Mouse (Mus musculus) kidney, postnatal 0 days (tissue): Measurements from ENCODE around the gene Gpd1. TPM values are rescaled to one million over a fixed set of nuclear protein-coding genes. Genes with fewer than 3 reads are reported as not detected.
A peak's percentile ranks its signal among the peaks of the same experiment; 100 is the strongest.

Experiments used
- ATAC-seq: fragments of 200-750 bp; cut with Nextera tagmentation; replicated peaks from 2 replicates; pipeline ENCODE4 v1.8.0; 2017; ENCODE audit warnings: low read depth, moderate number of reproducible peaks, moderate TSS enrichment, moderate library complexity; ENCODE audit not compliant: low FRiP score
- DNase-seq: peaks from one replicate; pipeline ENCODE4 v3.0.0-alpha.2; 2016; ENCODE audit warnings: low spot score
- H3K27ac ChIP-seq: fragments of 300-500 bp; sonication (generic); 2 replicates; pipeline ENCODE4 v1.5.1; 2014; ENCODE audit warnings: mild to moderate bottlenecking
- H3K27me3 ChIP-seq: fragments of 300-500 bp; sonication (generic); 2 replicates; pipeline ENCODE4 v1.6.1; 2014; ENCODE audit warnings: low read length, mixed read lengths; ENCODE audit not compliant: insufficient read depth
- H3K36me3 ChIP-seq: fragments of 300-500 bp; sonication (generic); 2 replicates; pipeline ENCODE4 v1.6.1; 2014; ENCODE audit warnings: low read length, mixed read lengths; ENCODE audit not compliant: insufficient read depth
- H3K4me1 ChIP-seq: fragments of 300-500 bp; sonication (generic); replicated peaks from 2 replicates; pipeline ENCODE4 v1.6.1; 2014; ENCODE audit warnings: antibody characterized with exemption, low read length, mixed read lengths; ENCODE audit not compliant: insufficient read depth
- H3K4me2 ChIP-seq: fragments of 300-500 bp; sonication (generic); 2 replicates; pipeline ENCODE4 v1.6.1; 2014; ENCODE audit warnings: mild to moderate bottlenecking, low read length, moderate library complexity, mixed read lengths
- H3K4me3 ChIP-seq: fragments of 300-500 bp; sonication (generic); replicated peaks from 2 replicates; pipeline ENCODE4 v1.5.1; 2014; ENCODE audit warnings: low read depth, low read length
- H3K9ac ChIP-seq: fragments of 300-500 bp; sonication (generic); 2 replicates; pipeline ENCODE4 v1.6.1; 2014; ENCODE audit warnings: low read depth, low read length
- H3K9me3 ChIP-seq: fragments of 300-500 bp; sonication (generic); replicated peaks from 2 replicates; pipeline ENCODE4 v1.6.1; 2016; ENCODE audit warnings: low read length, inconsistent platforms, mixed read lengths
- CTCF ChIP-seq: IDR thresholded peaks from 2 replicates; pipeline ENCODE4 v1.5.1; 2016; ENCODE audit warnings: antibody characterized with exemption, low read depth, mild to moderate bottlenecking, moderate library complexity
- WGBS: fragments of 180-500 bp; shearing (Covaris S2); extraction: QIAGEN DNeasy Blood & Tissue Kit; methylation state at CpG from one replicate; pipeline ENCODE4 v1.1.7; 2014; 5-methylcytosine and 5-hydroxymethylcytosine counted together
- polyA plus RNA-seq: library from polyadenylated mRNA; unstranded; fragments of >200 nt; fragmentation: Nextera tagmentation; extraction: Ambion mirVana; gene quantifications from 2 replicates; pipeline ENCODE4 v1.2.1, GENCODE M21; 2015

The Gpd1 gene
- polyA plus RNA-seq, 1 experiment from 2014 or later, result 46.1 TPM

DNA sequence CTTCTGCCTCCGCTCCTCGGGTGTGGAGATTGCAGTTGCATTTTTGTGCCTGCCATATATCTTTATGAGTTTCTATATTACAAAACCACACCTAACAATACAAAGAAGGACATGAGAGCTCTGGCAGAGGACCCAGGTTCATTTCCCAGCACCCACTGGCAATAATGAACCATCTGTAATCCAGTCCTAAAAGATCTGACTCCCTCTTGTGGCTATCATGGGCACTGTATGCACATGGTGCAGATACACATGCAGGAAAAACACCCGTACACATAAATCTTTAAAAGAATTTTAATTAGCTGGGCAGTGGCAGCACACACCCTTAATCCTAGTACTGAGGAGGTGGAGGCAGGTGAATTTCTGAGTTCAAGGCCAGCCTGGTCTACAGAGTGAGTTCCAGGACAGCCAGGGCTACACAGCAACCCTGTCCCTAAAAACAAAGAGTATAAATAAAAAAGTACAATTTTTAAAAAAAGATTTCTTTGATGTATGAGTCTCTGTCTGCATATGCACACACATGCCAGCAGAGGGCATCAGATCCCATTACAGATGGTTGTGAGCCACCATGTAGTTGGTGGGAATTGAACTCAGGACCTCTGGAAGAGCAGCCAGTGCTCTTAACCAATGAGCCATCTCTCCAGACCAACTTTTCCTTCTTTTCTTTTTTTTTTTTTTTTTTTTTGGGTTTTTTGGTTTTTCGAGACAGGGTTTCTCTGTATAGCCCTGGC lies 11.9 kb downstream of the Gpd1 start:
- Histone ChIP-seq H3K4me1 (peaks cover 7% of the 10 kb centered on the region), H3K27me3 (no peaks in the 10 kb centered on the region), H3K4me2 (no peak overlapping the region), H3K9ac (no peak overlapping the region), H3K27ac (no peak overlapping the region), H3K4me3 (no peak overlapping the region), H3K36me3 (peaks cover 11% of the 10 kb centered on the region; the same call in 1 of the 2 replicates), H3K9me3 (no peaks in the 10 kb centered on the region)
- DNase-seq (no peak), ATAC-seq (no peak)
- peak; percentile 51 for TF ChIP-seq CTCF
- WGBS, result 94% methylated on average over 3 of the region's 4 CpGs

DNA sequence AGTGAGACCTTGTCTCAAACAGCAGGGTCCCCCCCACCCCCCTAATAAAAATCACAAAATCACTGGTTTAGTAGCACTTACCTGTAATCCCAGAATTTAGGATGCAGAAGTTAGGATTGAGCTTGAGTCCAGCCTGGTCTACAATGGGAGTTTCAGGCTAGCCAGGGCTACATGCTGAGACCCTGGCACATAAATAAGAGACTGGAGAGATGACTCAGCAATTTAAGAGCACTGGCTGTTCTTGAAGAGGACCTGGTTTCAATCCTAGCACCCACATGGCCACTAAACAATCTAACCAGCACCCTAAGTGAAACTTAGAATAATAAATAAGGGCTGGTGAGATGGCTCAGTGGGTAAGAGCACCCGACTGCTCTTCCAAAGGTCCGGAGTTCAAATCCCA lies 13.9 kb downstream of the Gpd1 start:
- H3K4me2 ChIP-seq, result no peak overlapping the region
- DNase-seq (no peak), ATAC-seq (no peak)
- peaks cover 22% of the 10 kb centered on the region; the same call in 1 of the 2 replicates for H3K36me3 ChIP-seq
- no peaks in the 10 kb centered on the region for H3K27me3 ChIP-seq
- 85% methylated on average over 2 of the region's 2 CpGs for WGBS
- no peak overlapping the region for H3K9ac ChIP-seq
- H3K4me1 ChIP-seq, result no peaks in the 10 kb centered on the region
- H3K4me3 ChIP-seq, result no peak overlapping the region
- H3K9me3 ChIP-seq, result no peaks in the 10 kb centered on the region
- TF ChIP-seq CTCF, result no peak
- no peak overlapping the region for H3K27ac ChIP-seq

DNA sequence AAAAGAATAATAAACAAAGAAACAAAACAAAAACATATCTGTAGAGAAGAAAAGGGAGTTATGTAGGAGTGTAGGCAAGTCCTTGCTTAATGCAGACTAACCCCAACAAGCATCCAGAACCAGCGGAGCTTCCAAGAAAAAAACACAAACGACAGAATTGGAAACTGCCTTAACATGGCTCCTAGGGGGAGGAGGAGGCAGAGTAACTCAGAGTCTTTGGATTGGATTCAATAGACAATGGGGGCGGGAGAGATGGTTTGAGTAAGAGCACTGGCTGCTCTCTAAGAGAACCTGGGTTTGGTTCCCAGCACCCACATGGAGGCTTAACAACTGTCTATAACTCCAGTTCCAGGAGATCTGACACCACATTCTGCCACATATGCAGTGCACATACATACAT lies 14.4 kb downstream of the Gpd1 start:
- TF ChIP-seq CTCF, result no peak
- no peaks in the 10 kb centered on the region for H3K9me3 ChIP-seq
- no peak overlapping the region for H3K4me2 ChIP-seq
- no peak overlapping the region for H3K4me3 ChIP-seq
- ATAC-seq (no peak), DNase-seq (no peak)
- H3K4me1 ChIP-seq, result no peaks in the 10 kb centered on the region
- no peak overlapping the region for H3K9ac ChIP-seq
- H3K36me3 ChIP-seq, result peaks cover 23% of the 10 kb centered on the region; the same call in 1 of the 2 replicates
- H3K27ac ChIP-seq, result no peak overlapping the region
- 87% methylated on average over 3 of the region's 3 CpGs for WGBS
- no peaks in the 10 kb centered on the region for H3K27me3 ChIP-seq

DNA sequence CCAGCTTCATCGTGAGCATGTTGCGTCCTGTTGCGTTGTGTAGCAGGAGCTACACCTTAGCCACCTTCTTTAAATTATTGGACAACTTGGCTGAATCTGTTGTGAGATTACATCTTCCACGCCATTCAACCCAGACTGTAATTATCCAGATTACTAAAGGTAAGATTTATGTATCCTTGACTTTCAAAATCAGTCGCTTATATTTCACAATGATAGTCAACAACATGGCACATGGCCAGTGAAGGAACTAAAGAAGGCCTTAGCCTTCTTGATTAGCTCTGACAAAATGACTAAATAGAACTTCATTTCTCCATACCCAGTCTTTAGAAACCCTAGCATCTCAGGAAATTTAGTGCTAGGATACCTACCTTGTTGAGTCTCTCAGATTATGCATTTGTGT lies 15.9 kb downstream of the Gpd1 start:
- no peak overlapping the region for H3K4me2 ChIP-seq
- peaks cover 32% of the 10 kb centered on the region for H3K36me3 ChIP-seq
- 94% methylated on average over 5 of the region's 5 CpGs for whole genome bisulfite sequencing
- no peak for ATAC-seq
- no peak overlapping the region for H3K27ac ChIP-seq
- H3K27me3 ChIP-seq, result no peaks in the 10 kb centered on the region
- no peak overlapping the region for H3K9ac ChIP-seq
- no peak overlapping the region for H3K4me3 ChIP-seq
- no peak for TF ChIP-seq CTCF
- no peaks in the 10 kb centered on the region for H3K4me1 ChIP-seq
- DNase-seq, result no peak
- no peaks in the 10 kb centered on the region for H3K9me3 ChIP-seq

DNA sequence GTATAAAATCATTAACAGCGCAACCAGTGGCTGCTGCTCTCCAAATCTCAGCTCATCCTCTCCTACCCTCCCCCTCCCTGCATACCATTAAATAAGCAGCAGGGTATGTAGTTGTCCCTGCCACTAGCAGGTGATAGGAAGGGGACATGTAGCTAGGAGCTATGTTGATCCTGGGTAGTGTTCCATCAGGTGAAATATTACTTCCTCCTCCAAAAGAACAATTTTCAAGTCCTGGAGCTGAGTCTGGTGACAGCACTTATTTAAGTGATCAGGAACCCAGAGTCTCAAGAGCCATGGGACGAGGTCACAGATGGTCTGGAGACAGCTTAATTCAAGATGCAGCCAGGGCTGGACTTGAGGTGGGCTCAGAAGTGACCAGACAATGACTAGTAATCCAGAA lies 18.3 kb downstream of the Gpd1 start:
- no peaks in the 10 kb centered on the region for H3K27me3 ChIP-seq
- no peak overlapping the region for H3K27ac ChIP-seq
- no peak for DNase-seq
- WGBS, result 83% methylated on average over 2 of the region's 2 CpGs
- ATAC-seq, result no peak
- H3K36me3 ChIP-seq, result peaks cover 29% of the 10 kb centered on the region; the same call in 1 of the 2 replicates
- no peak for TF ChIP-seq CTCF
- no peak overlapping the region for H3K4me2 ChIP-seq
- no peak overlapping the region for H3K9ac ChIP-seq
- no peaks in the 10 kb centered on the region for H3K4me1 ChIP-seq
- no peak overlapping the region for H3K4me3 ChIP-seq
- no peaks in the 10 kb centered on the region for H3K9me3 ChIP-seq

DNA sequence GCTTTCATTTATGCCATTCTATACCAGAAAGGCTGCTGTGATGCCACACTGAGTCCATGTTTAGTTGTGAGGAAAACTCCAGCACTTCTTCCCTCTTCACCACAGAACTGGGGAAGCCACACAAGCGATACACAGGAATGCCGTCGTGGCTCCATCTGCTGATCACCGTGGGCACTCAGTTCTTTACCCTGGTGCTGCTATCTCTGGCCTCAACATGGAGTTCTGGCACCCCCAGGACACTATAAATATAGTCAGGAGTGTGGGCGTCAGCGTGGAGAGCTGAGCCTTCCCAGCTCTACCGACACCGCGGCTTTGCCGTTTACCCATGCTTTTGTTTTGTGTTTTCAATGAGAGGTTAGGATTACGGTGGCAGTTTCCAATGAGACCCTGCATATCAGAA lies 19.4 kb downstream of the Gpd1 start:
- TF ChIP-seq CTCF, result no peak
- 88% methylated on average over 11 of the region's 11 CpGs for WGBS
- Histone ChIP-seq H3K4me2 (no peak overlapping the region), H3K4me1 (no peaks in the 10 kb centered on the region), H3K36me3 (peaks cover 36% of the 10 kb centered on the region; the same call in 1 of the 2 replicates), H3K27me3 (no peaks in the 10 kb centered on the region), H3K4me3 (no peak overlapping the region), H3K27ac (no peak overlapping the region), H3K9me3 (no peaks in the 10 kb centered on the region), H3K9ac (no peak overlapping the region)
- no peak for ATAC-seq
- no peak for DNase-seq

DNA sequence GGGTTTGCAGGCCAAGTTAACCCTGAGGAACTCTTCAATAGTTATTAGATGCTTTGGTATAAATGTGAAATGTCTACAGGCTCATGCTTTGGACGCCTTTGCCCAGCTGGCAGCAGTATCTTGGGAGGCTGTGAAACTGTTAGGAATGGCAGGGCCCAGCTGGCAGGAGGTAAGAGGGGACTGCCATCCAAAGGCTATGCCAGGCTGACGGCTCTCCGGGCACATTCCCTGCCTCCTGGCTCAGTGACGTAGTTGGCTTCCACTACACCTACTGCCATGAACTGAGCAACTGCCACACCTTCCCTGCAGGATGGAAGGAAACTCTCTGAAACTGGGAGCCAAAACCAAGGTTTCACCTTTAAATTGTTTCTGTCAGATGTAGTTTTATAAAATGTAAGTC lies 22.9 kb downstream of the Gpd1 start:
- 97% methylated on average over 4 of the region's 4 CpGs for WGBS
- Histone ChIP-seq H3K27ac (no peak overlapping the region), H3K4me2 (no peak overlapping the region), H3K9ac (no peak overlapping the region), H3K4me1 (no peaks in the 10 kb centered on the region), H3K9me3 (no peaks in the 10 kb centered on the region), H3K36me3 (peaks cover 40% of the 10 kb centered on the region), H3K27me3 (no peaks in the 10 kb centered on the region), H3K4me3 (no peak overlapping the region)
- TF ChIP-seq CTCF, result no peak
- no peak for ATAC-seq
- no peak for DNase-seq
